Mouse (Mus musculus) monocyte, adult 5-6 weeks (primary cell): ENCODE data around the gene Zfp574. TPM values are rescaled to one million over a fixed set of nuclear protein-coding genes. Genes with fewer than 3 reads are reported as not detected.

Experiments used
- ATAC-seq: fragments of 153-309, 156-312 bp; replicated peaks from 2 replicates; pipeline ENCODE4 v1.8.0; 2017; ENCODE audit warnings: mild to moderate bottlenecking; ENCODE audit not compliant: low TSS enrichment, insufficient number of reproducible peaks, severe bottlenecking, poor library complexity, low FRiP score
- total RNA-seq: library from RNA; stranded (forward); fragments of 200-1000, 200-491, 200-594 nt; gene quantifications from 3 replicates; pipeline ENCODE4 v1.2.3, GENCODE M21; 2017

Zfp574 gene
- total RNA-seq, 1 experiment from 2014 or later: 3.4 TPM

GRCm38 (mm10) chr7:25067909-25068656 is 4.3 kb upstream of the Zfp574 start:
- no peak for ATAC-seq

- no peak for ATAC-seq
Measured at GRCm38 (mm10) chr7:25068724-25069123, 3.6 kb upstream of the Zfp574 start.

- ATAC-seq: no peak
Measured at GRCm38 (mm10) chr7:25072716-25073390, 486 bp downstream of the Zfp574 start.

GRCm38 (mm10) chr7:25073924-25074323 is 1.6 kb downstream of the Zfp574 start:
- no peak for ATAC-seq

- ATAC-seq: no peak
Measured at GRCm38 (mm10) chr7:25076296-25076662, 3.9 kb downstream of the Zfp574 start.

- ATAC-seq: peak; percentile 91
Measured at GRCm38 (mm10) chr7:25076663-25077413, 4.5 kb downstream of the Zfp574 start.

GRCm38 (mm10) chr7:25077414-25077755 is 5.0 kb downstream of the Zfp574 start:
- ATAC-seq: no peak

- ATAC-seq: no peak
Measured at GRCm38 (mm10) chr7:25079496-25080026, 7.2 kb downstream of the Zfp574 start.

- ATAC-seq: no peak
Measured at GRCm38 (mm10) chr7:25080431-25080830, 8.1 kb downstream of the Zfp574 start.

GRCm38 (mm10) chr7:25082510-25082909 is 10.1 kb downstream of the Zfp574 start:
- peak; percentile 51 for ATAC-seq

- ATAC-seq: peak; percentile 40
Measured at GRCm38 (mm10) chr7:25084621-25085020, 12.3 kb downstream of the Zfp574 start.

GRCm38 (mm10) chr7:25086656-25087055 is 14.3 kb downstream of the Zfp574 start:
- no peak for ATAC-seq

GRCm38 (mm10) chr7:25087256-25087912 is 15.0 kb downstream of the Zfp574 start:
- 0 out of 2 replicates have a peak, but pooled peaks have one; percentile 14 for ATAC-seq

GRCm38 (mm10) chr7:25087972-25088371 is 15.6 kb downstream of the Zfp574 start:
- ATAC-seq: no peak

GRCm38 (mm10) chr7:25088531-25088930 is 16.2 kb downstream of the Zfp574 start:
- no peak for ATAC-seq

GRCm38 (mm10) chr7:25088968-25089367 is 16.6 kb downstream of the Zfp574 start:
- no peak for ATAC-seq

- ATAC-seq: no peak
Measured at GRCm38 (mm10) chr7:25089875-25090274, 17.5 kb downstream of the Zfp574 start.

- no peak for ATAC-seq
Measured at GRCm38 (mm10) chr7:25098169-25098568, 25.8 kb downstream of the Zfp574 start.

- no peak for ATAC-seq
Measured at GRCm38 (mm10) chr7:25099581-25099980, 27.2 kb downstream of the Zfp574 start.
